Mouse (Mus musculus) kidney, postnatal 10 days (tissue): ENCODE measurements around the gene Abcc5.

Experiments used
- DNase-seq: peaks from one replicate; pipeline ENCODE4 v3.0.0; 2021; ENCODE audit warnings: mixed read lengths

Abcc5 gene

DNA sequence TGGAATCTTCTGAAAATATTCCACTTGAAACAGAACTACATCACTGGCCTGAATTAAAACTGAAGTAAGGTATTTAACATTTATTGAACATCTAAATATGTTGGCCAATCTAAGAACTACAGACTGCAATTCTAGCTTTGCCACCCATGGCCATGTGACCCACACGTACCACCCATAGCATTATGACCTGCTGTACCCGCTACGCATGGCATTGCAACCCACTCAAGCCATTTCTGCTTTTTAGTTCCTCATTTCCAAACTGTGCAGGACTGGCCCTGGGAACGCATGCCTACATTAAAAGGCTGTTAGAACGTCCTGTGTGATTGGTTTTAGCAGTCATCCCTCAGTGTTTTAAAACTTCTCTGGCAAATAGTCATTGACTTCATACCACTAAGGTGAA, 68.4 kb downstream of the Abcc5 start:
- DNase-seq: no peak

DNA sequence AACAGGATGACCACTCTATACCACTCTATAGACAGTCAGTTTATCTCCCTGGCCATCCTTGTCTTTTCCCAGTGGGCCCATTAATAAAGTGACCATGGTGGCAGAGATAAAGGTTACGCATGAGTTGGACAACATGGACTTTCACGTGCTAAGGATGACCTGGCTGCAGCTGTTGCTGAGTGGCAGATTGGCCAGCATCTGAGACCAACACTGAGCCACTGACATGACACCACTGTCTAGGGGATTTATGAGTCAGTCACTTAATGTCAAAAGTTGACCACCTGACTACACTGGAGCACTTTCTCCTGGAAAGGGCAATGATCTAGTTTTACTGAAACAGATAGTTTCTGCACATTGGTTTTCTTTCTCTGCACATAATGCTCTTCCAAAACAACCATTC, 71.4 kb downstream of the Abcc5 start:
- no peak for DNase-seq

DNA sequence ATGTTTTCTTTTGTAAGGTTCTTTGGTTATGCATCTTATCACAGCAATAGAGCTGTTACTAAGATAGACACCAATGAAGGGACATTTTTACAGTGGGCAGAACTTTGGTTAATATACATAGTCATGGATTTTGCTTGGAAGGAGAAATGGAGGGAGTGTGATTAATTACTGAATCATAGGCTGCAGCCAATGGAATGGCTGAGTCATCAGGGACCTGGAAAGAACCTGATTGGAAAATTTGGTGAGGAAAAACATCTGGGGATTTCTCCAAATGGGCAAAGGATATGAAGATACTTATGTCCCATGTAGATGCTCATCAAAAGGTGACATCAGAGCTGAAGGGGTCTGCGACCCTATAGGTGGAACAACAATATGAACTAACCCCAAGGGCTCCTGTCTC, 72.2 kb downstream of the Abcc5 start:
- DNase-seq: no peak

DNA sequence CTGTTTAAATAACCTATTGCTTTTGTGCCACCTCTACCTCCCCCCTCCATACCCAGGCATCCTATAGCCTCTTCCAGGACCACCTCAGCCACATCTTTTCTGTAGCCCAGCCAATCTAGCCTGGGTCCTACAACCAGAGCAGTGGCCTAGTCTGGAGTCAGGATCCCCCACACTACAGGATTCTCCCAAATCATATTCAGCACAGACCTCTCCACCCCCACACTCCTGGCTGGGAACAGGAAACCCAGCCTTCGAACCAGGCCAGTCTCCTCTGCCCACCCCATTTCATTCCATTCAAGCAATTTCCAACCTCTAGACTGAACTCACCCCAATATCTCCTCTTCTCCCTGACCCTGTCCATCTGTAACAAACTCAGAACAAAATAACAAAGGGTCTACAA, 80.7 kb downstream of the Abcc5 start:
- no peak for DNase-seq

DNA sequence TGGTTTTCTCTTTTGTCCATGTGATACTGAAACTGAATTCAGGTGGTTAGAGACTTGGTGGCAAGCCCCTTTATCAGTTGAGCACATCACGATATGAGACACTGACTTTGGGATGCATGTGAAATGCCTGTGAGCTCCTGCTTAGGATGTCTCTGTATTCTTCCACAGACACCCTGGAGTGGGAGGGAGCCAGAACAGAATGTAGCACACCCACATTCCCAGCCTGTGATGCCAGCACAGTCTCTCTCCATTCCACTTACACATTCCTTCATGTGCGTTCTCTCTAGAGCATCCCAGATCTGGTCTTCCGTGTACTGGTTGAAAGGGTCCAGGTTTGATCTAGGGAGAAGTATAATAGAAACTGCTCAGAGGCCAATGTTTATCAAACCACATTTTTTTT, 87.6 kb downstream of the Abcc5 start:
- no peak for DNase-seq

DNA sequence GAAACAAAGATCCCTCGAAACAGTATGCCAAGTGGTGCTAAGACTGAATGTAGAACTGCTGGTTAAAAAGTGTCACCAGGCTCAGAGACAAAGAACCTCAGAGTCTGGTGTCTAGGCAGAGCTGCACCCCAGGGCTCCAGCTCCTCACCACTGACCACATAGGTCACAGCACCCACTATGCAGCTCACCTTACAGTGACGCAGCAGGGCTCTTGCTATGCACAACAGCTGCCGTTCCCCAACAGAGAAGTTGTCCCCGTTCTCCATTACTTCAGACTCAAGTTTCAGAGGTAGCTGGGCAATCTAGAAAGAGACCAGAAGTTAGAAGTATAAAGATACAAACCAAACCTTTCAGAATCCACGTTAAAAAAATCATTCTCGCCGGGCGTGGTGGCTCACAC, 91.3 kb downstream of the Abcc5 start:
- no peak for DNase-seq

DNA sequence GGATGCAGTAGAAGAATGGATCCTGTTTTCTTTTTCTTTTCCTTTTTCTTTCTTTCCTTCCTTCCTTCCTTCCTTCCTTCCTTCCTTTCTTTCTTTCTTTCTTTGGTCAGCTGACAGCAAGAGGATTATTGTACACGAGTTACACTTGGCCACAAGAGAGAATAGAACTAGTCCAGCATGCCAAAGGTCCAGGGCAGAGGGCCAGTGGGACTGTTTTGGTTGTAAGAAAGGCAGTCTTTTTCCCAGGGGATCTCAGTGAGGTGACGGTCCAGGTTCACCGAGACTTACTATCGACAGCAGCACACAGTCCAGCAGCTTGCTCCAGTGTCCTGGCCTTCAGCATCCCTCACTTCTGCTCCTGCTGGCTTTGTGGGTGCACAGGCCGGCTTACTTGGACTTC, 97.9 kb downstream of the Abcc5 start:
- DNase-seq: no peak

DNA sequence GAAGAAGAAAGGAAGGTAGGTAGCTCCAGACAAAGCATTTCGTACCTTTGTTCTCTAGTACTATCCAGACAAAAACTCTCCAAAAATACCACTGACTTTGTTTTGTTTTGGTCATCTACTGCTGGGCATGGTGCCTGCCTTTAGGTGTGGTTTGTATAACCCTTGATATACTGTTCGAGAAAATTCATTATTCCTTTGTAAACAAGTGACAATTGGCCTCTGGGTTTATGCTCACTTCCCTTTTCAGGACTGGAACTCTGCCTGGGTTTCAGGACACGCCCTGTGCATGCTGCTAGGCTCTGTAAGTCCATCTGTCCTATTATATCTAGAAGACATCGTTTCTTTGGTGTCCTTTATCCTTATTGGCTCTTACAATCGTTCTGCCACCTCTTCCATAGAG, 100.9 kb downstream of the Abcc5 start, which contains the start of gene Cyp2ab1:
TSS of gene Cyp2ab1 (minus strand) at position 119 of the 400 bp plus-strand sequence.
- DNase-seq: no peak

DNA sequence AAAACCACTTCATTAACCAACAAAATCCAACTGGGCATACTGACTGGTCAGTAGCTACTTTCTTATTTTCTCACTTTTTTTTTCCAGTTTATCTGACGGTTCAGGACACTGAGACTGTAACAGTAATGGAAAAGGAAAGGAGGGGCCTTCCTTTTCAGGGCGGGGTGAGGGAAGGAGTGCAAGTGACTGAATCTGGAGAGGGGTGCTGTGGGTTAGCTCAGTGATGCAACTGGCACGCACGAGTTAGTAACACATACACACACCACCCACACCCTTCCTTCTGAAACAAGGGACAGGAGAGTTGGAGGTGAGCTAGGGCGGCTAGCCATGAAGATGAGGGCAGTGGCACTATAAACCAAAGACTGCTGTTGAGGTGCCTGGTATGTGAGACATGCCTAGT, 102.3 kb downstream of the Abcc5 start:
- DNase-seq: no peak

DNA sequence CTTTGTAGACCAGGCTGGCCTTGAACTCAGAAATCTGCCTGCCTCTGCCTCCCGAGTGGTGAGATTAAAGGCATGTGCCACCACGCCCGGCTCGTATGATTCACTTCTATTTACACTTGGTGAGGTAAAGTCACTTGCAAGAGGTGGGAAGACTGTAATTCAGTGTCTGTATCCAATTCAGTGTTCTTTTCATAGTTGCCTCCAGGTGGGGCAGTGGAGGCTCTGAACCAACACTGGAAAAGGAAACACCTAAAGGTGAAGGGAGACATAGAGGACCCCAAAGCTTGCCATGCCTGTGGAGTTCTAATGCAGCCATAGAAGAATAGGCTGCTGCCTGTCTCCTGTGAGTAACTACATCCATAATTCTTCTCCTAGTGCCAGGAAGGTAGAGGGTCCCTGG, 103.9 kb downstream of the Abcc5 start:
- DNase-seq: no peak

DNA sequence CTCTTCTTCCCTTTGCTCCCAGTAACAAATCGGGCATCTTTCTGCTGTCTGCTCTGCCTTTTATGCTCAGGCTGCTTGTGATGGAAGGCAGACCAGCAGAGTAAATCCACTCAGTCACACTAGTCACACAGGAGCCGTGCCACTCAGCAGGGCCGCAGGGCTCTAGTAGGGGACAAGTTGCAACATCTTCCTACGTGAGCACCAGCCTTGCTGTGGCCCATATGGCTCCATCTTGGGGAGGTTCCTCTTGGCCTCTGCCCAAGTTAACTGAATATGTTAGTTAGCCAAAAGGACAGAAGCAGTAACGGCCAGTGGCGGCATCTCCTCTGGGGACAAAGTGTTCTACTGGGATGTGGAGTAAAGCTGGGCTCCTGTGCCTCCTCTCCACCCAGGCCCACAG, 109.4 kb downstream of the Abcc5 start:
- DNase-seq: no peak

DNA sequence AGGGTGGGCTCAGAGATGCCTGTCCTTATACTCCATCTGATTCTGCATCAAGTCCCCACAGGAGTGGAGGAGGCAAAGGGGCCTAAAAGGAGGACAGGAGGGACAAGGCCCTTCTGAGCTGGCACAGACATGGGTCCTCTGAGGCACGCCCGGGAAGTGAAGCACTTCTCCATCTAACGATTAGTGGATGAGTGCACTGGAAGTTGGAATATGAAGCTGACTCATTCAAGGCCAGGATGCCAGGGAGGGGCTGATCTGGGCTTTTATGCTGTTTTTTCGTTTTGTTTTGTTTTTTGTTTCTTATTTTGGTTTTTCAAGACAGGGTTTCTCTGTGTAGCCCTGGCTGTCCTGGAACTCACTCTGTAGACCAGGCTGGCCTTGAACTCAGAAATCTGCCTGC, 110.9 kb downstream of the Abcc5 start:
- DNase-seq: no peak

DNA sequence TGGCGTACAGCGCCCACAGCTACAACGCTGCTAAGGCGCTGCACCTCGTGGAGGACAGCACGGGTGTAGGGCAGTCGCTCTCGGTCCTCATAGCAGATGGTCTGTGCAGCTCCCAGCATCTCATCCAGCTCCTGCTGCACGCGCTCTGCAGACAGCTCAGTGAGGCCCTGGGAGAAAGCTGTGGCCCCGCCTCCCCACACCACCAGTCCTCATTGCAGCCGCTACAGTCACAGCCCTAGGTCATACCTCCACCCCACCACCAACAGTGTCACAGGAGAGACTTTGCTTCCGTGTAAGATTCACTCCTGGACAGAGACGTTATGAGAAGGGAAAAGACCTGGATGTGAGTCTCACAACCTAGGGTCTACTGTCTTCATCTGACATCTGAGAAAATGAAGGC, 113.9 kb downstream of the Abcc5 start:
- DNase-seq: no peak

DNA sequence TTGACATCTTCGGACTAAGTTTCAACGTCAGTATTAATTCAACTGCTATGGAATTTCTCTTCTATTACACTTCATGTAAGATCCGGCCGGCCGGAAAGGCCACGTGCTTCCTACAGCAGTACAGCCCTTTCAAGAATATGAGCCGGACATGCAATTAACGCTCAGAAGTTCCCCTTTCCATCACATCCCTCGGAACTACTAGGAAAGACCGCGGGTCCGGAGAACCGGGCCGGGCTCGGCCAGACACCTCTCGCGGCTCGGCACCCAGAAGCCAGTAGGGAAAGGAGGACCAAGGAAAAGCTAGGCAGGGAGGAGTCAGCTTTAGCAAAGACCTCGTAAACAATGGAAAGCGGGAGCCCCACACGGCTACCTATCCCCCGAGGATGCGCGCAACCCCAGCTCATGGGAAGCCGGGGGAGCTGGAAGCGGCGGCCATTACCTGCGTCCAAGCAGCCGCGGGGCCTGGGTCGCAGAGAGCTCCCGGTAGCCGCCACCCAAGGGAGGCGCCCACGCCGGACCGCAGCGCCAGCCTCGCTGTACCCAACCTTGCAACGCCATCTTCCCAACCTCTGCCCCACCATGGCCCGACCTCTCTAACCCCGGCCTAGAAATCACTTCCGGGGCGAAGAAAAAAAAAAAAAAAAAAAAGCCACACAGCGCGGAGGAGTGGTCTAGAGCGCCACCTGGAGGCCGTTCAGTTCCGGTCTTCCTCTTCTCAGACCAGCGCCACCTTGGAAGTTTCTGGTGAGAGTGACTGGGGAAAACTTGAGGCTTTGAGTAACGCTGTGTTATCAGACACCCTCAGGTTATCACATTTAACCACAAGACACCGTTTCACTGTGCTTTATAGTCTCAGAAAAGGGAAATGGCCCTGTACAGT, 124.2 kb downstream of the Abcc5 start, which contains the start of gene Parl:
TSS of gene Parl (minus strand) at position 618 of the 880 bp plus-strand sequence.
- peak; percentile 94 for DNase-seq

DNA sequence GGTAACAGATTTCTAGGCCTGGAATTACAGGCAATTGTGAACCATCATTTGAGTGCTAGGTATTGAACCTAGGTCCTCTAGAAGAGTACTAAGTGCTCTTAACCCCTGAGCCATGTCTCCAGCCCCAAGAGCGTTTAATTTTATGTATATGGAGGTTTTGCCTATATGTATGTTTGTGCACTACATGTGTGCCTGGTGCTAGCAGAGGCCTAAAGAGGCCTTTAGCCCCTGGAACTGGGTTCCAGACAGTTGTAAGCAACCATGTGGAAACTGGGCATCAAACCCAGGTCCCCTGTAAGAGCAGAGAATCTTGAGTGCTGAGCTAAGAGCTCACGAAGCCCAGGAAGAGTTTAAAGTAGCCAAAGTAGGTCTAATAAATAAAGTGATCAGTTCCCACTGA, 126.1 kb downstream of the Abcc5 start:
- no peak for DNase-seq
